Mouse (Mus musculus): ENCODE data around the gene 1700067K01Rik.

Gene 1700067K01Rik

DNA sequence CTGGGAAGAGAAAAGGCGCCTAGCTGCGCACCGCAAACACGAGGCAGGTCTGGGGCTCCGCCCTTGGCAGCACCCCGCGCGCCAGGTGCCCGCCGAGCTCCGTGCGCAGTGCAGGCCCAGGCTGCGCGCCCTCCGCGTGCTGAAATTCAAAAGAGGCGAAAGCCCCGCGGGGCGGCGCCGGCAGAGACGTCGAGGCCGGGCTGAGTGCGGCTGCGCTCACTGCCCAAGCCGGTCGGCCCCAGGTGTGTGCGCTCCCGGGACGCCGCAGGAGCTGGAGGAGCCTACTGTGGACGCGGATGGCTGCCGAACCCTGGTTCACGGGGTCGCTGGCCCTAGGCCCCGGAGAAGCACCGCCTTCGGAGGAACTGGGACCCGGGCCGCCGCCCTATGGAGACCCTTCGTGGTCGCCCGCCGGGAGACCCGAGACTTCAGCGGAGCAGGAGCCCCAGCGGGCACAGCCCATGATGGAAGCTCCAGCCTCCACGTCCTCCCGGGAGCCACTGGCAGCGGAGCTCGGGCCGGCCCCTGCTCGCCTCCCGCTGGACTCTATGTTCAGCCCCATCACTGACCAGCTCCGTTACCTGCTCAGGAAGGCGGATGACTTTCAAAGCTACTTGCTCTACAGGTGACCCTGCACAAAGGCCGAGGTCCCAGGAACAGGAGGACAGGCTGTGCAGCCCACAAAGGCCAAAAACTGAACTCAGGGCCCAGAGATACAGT lies at the start of gene 1700067K01Rik:
1700067K01Rik (plus strand) TSS at position 222 of the 720 bp plus-strand sequence.
- DNase-seq, result no peak

DNA sequence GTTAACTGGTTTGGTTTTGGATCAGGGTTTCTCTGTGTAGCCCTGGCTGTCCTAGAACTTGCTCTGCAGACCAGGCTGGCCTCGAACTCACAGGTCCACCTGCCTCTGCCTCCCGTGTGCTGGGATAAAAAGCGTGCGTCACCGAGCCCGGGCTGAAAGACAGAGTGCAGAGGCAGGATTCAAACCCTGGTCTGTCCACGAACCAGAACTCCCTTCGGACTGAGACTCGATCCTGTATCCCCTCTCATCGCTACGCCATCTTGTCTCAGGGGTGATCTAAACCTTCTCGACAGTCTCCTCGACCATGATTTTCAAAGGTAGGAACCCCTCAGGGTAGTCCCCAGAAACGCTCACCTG lies 46.6 kb upstream of the 1700067K01Rik start:
- DNase-seq, result no peak

DNA sequence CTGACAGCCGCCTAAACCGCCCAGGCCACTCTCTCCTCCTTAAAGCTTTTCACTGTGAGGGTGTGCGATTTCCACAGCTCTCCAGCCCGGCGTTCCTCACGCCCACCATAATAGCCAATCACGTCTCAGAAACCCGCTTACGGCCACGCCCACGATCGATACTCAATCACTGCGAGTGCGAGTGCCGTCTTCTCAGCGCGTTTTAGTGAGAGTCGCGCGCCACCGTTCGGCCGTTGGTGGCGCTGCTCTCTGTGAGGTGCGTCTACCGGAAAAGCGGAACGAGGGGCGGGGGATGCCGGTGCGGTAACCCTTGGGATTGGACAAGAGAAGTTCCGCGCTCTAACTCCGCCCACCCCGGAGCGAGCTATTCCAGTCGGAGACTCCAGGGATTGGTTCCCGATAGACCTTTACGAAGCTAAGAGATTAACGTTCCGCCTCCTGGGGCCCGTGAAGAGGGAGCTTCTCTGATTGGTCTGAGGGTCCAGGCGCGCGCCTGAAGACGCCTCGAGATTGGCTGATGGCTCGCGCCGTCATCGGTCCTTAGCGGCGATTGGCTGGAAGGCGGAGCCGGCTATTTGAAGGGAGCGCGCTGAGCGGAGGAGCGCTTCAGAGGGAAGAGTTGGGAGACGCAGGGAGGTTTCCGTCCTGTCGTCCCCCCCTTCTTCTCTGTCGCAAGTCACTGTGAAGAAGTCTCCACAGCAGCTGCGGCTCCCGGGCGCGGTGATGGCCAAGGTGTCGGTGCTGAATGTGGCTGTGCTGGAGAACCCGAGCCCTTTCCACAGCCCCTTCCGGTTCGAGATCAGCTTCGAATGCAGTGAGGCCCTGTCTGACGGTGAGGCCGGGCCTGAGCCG lies 46.0 kb upstream of the 1700067K01Rik start, which contains the start of the genes Gm10644 and Asf1b:
Gm10644 (minus strand) TSS at position 100 of the 852 bp plus-strand sequence.
Asf1b (plus strand) TSS at position 402 of the 852 bp plus-strand sequence.
- DNase-seq, result peak; percentile 99 to 100

DNA sequence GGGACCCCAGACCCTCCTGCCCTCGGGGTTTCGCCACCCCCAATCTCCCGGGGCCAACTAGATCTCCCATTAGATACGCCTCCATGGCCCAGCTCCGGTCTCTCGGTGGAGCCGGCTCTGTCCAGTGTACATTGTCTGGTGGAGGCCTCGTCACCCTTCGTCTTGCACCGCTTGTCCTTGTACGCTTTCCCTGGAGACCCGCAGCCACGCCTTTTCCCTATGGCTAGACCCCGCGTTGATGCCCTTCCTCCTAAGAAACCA lies 45.4 kb upstream of the 1700067K01Rik start:
- DNase-seq, result no peak

DNA sequence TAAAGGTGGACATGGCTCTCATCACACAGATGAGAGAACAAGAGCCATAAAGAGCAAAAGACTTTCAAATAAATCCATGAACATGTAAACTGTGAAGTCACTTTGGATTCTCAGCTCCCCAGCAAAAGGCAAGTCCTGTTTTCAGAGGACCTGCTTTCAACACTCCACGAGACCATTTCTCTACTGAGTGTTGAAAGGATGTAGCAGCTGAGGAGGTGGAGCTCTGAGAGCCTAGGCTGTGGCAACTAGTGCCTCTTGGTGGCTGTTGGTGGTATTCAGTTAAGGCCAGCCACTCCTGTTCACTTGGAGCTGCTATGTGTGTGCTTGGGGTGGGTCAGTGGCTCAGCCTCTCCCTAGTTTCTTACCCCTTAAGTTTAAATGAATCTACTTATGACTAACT lies 44.5 kb upstream of the 1700067K01Rik start:
- no peak for DNase-seq

- DNase-seq, result peak; percentile 75 to 85
These were observed 37.1 kb upstream of the 1700067K01Rik start for GRCm38 (mm10) chr8:83964015-83964765.

GRCm38 (mm10) chr8:83967701-83968100 lies 33.6 kb upstream of the 1700067K01Rik start:
- no peak for DNase-seq

GRCm38 (mm10) chr8:83971121-83971520 lies 30.2 kb upstream of the 1700067K01Rik start:
- no peak for DNase-seq

- DNase-seq, result no peak
These were observed 29.6 kb upstream of the 1700067K01Rik start for GRCm38 (mm10) chr8:83971661-83972060.

GRCm38 (mm10) chr8:83972150-83973120 lies 28.9 kb upstream of the 1700067K01Rik start, which contains the start of gene Prkaca:
Gene Prkaca (plus strand): TSS chr8:83972993.
- DNase-seq, result peak; percentile 99

DNA sequence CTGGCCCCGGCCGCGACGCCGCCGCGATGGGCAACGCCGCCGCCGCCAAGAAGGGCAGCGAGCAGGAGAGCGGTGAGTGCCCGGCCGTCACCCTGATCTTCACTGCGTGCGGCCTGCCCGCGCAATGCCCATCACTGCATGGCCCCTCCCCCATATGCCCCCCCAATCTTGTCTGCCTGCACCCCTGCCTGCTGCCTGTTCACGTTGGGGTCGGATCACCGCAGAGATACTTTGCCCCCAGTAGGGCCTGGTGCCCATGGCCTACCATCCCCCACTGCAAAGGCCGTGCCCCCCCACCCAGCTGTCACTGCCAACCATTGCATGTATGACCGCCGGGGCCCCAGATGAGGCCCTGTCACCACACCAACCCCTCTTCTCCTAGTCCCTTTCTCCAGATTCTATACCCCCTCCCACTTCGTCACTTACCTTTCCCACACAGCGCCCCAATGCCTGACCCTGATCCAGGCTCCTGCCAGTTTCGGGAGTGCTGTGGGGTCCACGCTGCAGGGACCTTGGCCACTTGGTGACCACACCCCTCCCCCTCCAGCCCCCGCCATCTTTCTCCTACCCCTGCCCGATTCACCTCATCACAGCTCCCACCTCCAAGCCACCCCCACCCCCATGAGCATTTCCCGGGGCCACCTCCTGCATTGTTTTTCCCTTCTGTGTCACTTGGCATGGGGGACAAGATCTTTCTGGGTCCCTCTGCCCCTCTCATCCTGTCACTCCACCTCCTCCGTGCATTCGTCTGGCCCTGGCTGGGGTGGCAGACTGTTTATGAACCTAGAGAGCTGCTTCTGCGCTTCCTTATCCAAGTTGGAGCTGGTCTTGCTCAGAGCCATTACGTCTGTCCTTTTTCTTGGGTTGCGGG lies 27.9 kb upstream of the 1700067K01Rik start:
- DNase-seq, result no peak

GRCm38 (mm10) chr8:83974521-83974920 lies 26.8 kb upstream of the 1700067K01Rik start:
- DNase-seq, result peak; percentile 64 to 72

- DNase-seq, result peak; percentile 28 to 47
These were observed 25.1 kb upstream of the 1700067K01Rik start for GRCm38 (mm10) chr8:83976101-83976630.

DNA sequence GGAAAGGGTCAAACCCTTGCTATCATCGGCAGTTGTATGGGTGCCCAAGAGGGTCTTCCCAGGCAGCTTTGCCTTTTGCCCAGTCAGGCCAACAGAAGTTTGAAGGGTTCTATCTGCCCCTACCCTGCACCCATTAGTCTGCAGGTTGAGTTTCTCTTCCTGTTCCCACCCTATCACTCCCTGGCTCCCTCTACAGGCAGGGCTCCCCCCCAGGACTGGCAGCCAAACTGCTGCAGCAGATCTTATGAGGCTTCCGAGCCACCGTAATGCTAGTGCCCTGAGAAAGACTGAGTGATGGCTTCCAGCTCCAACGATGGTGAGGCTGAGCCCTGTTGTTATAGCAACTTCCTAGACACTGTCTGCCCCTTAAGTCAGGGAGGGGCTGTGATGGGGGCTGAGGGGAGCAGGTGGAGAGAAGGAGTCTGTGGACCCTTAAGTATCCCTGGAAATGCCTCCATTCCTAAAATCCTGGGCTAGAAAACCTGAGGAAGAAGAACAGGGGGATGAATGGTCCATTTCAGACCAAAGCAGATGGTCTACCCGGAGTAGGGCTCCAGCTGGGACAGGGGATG lies 24.4 kb upstream of the 1700067K01Rik start:
- DNase-seq, result no peak

GRCm38 (mm10) chr8:83977646-83978045 lies 23.7 kb upstream of the 1700067K01Rik start:
- peak in 1 of 2 experiments; percentile 38 for DNase-seq

DNA sequence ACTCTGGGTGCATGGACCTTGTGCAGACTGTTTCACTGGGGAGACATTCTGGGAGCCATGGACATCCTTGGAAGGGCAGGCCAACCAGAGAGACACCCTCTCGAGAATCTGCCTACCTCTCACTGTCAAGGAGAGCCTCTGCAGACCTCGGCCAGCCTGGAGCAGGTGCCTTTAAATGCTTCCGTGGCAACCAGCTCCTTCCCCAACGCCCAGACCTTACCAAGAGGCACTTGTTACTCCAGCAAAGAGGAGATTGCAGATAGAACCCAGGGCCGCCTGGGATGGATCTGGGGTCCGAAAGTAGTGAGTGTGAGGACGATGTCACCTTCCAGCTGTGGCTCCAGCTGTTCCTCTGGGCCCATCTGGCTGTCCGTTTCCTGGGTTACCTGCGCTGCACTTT lies 23.1 kb upstream of the 1700067K01Rik start:
- no peak for DNase-seq

DNA sequence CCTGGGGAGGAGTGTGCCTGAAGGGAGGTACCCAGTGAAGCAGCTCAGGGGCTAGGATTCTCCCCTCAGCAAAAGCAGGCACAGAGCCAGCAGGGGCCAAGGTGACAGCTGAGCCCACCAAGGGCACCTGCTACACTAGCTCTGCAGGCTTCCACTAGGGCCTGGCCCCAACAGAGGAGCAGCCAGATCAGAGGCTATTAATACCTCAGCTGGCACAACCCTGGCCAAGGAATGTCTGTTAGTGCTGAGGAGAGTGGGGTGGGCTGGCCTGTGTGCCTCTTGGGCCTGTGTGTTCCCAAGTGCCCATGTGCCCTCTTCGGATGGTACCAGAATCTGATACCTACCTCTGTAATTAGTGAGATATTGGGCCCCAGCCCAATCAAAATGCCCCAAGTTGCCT lies 21.1 kb upstream of the 1700067K01Rik start:
- no peak for DNase-seq

DNA sequence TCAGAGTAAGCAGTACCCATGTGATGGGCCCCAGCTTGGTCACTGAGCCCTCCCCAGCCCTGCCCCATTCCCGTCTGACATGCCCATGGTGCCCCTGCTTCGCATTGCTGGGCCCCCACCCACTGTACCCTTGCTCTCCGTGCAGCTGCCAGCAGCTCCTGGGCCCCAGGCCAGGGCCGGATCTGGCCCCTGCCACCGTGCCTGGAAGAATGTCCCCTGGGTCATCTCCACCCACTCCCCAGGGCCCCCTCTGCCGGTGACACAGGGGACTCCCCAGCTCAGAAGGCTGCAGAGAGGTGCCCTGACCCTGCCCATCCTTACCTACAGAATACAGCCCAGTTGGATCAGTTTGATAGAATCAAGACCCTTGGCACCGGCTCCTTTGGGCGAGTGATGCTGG lies 20.5 kb upstream of the 1700067K01Rik start:
- DNase-seq, result no peak

GRCm38 (mm10) chr8:83981533-83981932 lies 19.8 kb upstream of the 1700067K01Rik start:
- no peak for DNase-seq

DNA sequence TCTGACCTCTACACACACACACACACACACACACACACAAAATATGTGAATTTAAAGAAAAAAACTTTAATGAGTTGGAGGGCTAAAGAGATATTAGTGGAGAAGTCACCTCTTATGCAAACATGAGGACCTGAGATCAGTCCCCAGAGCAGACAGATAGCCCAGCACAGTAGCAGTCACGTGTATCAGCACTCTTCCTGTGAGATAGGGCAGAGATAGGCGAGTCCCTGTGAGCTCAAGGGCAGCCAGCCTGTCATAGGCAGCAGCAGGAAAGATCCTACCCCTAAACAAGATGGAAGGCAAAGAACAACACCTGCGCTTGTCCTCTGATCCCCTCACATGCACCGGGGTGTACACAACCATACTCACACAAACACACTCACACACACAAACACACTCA lies 18.9 kb upstream of the 1700067K01Rik start:
- DNase-seq, result no peak

Measured in lung, adult 18-20 months (tissue).